Mouse (Mus musculus): ENCODE results near the gene Trpm2.
"Not testable (repeated sequence)": the region's sequence is repeated elsewhere in the genome, so short reads cannot be mapped to it uniquely, and the experiment has no call there.

The Trpm2 gene

GRCm38 (mm10) chr10:77978351-77979350 is 8.3 kb upstream of the Trpm2 start, which contains the start of gene 1810043G02Rik:
1810043G02Rik (plus strand) TSS chr10:77978524.
- peak; percentile 100 for DNase-seq (ENCODE audit: low spot score)

- DNase-seq (ENCODE audit: low spot score): peak; percentile 42
Observed at GRCm38 (mm10) chr10:77976458-77977150, 6.2 kb upstream of the Trpm2 start.

GRCm38 (mm10) chr10:77975653-77976052 is 5.3 kb upstream of the Trpm2 start:
- DNase-seq (ENCODE audit: low spot score): no peak

DNA sequence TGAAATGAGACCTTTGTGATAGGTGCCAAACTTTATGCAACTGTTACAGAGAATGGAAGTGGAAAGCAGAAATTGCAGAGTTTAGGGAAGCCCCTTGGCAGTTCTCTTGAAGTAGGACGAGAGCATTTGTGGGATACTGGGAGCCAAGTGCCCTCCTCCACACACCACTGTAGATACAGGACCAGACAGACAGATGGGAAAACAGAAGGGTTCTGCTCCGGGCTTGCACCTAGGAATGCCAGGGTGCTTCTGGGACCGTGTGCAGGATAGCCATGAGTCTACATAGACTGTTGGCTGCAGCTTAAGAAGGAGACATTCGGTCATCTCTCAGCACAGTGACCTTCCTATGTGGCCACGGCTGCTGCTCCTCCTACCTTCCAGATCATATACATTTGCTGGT is 4.4 kb upstream of the Trpm2 start:
- DNase-seq (ENCODE audit: low spot score): no peak

GRCm38 (mm10) chr10:77974323-77974722 is 4.0 kb upstream of the Trpm2 start:
- DNase-seq (ENCODE audit: low spot score): no peak

DNA sequence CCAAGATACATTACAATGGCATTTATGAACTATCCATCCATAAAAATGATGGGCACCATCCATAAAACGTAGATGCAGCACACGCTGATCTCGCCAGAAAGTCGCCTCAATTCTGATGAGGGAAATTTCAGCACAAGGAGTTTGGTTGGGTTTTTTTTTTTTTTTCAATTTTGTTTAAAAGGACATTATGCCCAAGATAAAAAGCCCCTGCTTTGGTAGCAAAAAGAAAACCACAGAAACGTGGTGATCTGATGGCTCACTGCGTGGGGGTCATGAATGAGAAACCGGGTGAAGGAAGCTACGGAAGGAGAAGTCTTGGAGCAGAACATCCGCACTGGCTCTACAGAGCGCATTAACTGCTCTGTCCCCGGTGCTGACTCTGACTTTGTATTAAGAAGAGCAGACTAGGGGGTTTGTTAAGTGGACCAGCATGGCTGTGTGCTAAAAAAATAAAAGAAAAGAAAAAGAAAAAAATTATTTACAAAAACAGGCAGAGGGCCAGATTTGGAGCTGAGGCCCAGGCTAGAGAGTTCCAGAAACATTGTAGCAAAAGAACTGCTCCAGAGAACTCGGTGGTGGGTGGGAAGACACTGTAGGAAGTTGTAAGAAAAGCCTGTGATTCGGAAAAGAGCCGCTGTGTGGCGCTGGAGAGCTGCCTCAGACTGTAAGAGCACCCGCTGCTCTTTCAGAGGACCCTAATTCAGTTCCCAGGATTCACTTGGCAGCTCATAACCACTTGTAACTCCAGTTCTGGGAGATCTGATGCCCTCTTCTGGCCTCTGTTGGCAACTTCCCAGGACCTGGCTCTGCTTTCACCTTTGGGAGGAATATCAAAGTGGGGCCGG is 1.6 kb upstream of the Trpm2 start:
- DNase-seq (ENCODE audit: low spot score): peak; percentile 31

- DNase-seq (ENCODE audit: low spot score): peak; percentile 73
Observed at GRCm38 (mm10) chr10:77971191-77971590, 828 bp upstream of the Trpm2 start.

DNA sequence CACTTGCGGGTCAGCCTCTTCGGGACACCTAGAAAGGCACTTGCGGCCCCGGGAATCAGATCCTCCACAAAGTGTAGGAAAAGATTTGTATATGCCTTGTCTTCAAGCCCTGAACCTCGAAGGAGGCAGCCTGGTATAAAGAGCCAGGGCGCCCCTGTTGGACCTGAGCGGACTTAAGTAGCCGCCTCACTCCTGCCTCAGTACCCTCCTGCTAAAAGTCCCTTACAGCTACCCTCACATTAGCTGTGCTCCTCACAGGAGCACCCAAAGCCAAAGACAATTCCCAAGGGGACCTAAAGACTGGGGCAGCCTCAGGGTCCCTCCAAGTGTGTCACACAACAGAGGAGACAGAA is 414 bp downstream of the Trpm2 start:
- DNase-seq (ENCODE audit: low spot score): no peak

DNA sequence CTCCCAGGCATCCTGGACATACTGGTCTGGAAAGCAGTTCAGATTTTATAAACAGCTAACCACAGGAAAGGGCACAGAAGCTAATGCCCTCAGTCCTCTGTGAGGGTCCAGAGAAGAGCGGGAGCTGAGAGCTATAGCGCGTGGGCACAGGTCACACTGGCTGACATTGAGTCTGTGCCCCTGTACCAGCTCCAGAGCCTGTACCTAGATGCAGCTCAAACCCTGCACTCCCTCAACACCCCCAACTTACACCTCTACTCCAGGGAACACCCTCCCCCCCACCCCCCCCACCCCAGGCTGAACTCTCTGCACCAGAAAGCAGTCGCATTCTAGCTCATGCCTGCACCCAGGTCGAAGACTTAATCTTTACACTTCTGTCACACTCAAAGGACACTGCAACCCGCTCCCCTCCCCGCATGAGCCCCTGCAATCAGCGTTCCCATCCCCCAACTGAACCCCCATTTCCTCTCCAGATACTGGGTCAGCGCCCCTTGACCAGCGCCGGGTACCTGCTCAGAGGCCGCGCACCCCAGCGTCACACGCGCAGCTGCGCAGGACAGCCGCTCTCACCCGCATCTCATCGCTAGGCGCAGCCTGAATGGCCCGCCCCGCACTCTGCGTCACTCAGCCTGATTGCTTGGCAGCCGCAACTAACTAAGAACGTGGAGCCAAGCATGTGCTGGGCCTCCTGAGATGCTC is 940 bp downstream of the Trpm2 start:
- peak; percentile 42 for DNase-seq (ENCODE audit: low spot score)

DNA sequence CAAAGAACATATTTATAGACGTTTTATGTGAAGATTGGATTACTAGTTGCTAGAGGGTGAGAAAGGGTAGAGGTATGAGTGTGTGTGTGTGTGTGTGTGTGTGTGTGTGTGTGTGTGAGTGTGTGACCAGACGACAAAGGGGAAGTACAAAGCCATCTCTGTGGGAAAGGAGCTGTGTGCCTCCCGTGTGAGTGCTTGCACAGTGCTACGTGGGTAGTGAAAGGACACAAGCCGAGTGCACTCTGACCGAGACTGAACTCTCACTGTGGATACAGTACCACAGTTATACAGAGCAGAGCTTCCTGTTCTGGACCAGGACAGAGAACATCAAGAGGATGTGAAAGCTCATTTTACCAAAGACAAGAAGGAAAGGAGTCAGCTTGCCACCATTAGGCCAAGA is 6.4 kb downstream of the Trpm2 start:
- no peak for DNase-seq (ENCODE audit: low spot score)

- no peak for DNase-seq (ENCODE audit: low spot score)
Observed at GRCm38 (mm10) chr10:77962725-77963124, 7.6 kb downstream of the Trpm2 start.

- not testable (repeated sequence) for DNase-seq (ENCODE audit: low spot score)
Observed at GRCm38 (mm10) chr10:77950468-77950867, 19.9 kb downstream of the Trpm2 start.

DNA sequence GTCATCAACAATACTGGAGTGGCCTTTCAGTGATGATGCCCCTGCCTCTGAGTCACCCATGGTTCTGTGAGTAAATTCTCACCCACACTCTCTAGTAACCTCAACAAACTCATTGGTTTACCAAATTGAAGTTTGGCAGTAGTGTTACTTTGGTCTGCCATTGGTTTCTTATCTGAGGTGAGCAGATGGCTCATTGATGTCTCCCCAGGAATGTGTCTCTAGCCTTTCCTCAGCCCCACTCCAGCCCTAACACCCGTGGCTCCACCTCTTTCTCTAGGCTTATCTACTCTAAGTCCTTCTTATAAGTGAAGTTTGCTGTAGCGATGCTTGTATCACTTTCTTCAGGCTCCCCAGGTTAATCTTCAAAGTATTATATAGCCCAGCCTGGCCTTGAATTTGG is 30.7 kb downstream of the Trpm2 start:
- no peak for DNase-seq (ENCODE audit: low spot score)

GRCm38 (mm10) chr10:77927375-77927774 is 43.0 kb downstream of the Trpm2 start:
- no peak for DNase-seq (ENCODE audit: low spot score)

GRCm38 (mm10) chr10:77926140-77926539 is 44.2 kb downstream of the Trpm2 start:
- peak; percentile 72 for DNase-seq (ENCODE audit: low spot score)

GRCm38 (mm10) chr10:77922681-77923080 is 47.7 kb downstream of the Trpm2 start:
- no peak for DNase-seq (ENCODE audit: low spot score)

DNA sequence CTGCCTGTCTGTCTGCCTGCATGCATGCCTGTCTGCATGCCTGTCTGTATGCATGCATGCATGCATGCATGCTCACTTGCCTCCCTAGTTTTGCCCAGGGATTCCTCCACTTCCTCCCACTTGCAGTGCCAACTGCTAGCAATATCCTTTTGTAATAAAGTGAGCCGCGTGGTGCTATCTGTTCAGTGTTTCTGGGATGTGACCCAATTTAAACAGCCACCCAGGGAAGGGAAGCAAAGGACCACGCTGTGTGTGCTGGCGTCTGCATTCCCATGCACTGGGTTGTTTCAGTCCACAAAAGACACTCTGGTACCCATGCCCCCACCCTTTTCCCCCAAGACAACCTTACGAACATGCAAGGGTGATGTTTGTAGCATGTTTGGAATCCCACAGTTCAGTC is 49.4 kb downstream of the Trpm2 start:
- no peak for DNase-seq (ENCODE audit: low spot score)

DNA sequence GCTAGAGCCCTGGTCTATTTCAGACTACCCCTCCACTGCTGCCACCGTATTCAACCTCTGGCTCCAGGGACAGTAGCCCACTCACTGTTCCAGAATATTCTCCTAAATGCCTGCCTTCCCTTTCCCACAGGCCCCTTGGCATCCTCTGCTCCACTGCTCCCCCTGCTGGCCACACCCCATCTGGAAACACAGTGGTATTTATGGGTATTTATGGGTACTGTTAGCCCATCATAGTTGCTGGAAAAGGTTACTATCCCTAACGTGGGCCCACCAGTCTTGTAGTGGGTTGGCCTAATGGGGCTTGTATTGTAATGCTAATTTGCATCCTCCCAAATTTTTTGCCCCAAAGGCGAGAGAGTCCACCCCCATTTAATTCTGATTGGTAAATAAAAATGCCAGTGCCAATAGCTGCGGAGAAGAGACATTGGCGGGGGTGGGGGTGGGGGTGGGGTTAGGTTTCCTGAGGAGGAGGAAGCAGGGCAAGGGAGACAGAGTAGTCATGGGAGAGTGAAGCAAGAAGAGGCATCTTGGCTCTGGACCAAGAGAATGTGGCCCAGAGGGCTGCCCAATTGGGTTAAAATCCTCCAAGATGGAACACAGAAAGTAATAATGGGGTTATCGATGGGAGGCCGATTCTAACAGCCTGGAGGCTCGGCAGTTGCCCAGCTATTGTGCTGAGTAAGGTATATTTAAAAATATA is 53.6 kb downstream of the Trpm2 start:
- DNase-seq (ENCODE audit: low spot score): peak; percentile 68

- no peak for DNase-seq (ENCODE audit: low spot score)
Observed at GRCm38 (mm10) chr10:77913292-77913691, 57.1 kb downstream of the Trpm2 start.

- DNase-seq (ENCODE audit: low spot score): peak; percentile 18
Observed at GRCm38 (mm10) chr10:77912605-77913004, 57.8 kb downstream of the Trpm2 start.
